Mouse (Mus musculus): ENCODE measurements around the gene Kri1. TPM values are rescaled to one million over a fixed set of nuclear protein-coding genes. Genes with fewer than 3 reads are reported as not detected.

The Kri1 gene
- total RNA-seq (2021) = 10 to 100 TPM; 11.0 to 12.6 TPM
- long read RNA-seq, experiment 1, partial matches to known transcripts = 0 of 3 reads
- long read RNA-seq, experiment 1, other reads (novel, unspliced or antisense) = 1 of 3 reads
- long read RNA-seq, experiment 2, partial matches to known transcripts = 0 of 2 reads
- long read RNA-seq, experiment 2, other reads (novel, unspliced or antisense) = 0 of 2 reads

GRCm38 (mm10) chr9:21287571-21288402 is at the start of gene Kri1:
Kri1 (minus strand) TSS chr9:21287969.
- peak; percentile 3; the same call in 1 of the 2 replicates for TF ChIP-seq CTCF (IDR thresholded peaks at IDR 0.05)
- peak within 1 kb of the TSS; percentile 83 for H3K4me3 ChIP-seq
- intact Hi-C loops (cut with DNase I) = loop anchor here (1.0 kb wide), 1 partner anchor 22 kb away; the partner anchor contains the start of gene Atg4d
- H3K27ac ChIP-seq = peak within 1 kb of the TSS; percentile 97
- DNase-seq = peak; percentile 98

GRCm38 (mm10) chr9:21336491-21336890 is 48.7 kb upstream of the Kri1 start:
- TF ChIP-seq CTCF (IDR thresholded peaks at IDR 0.05) = no peak
- intact Hi-C loops (cut with DNase I) = loop anchor here (2.0 kb wide), 1 partner anchor 16 kb away; the partner anchor contains the start of gene Slc44a2
- H3K4me3 ChIP-seq = no peak overlapping the region
- no peak for DNase-seq
- H3K27ac ChIP-seq = peak overlapping the region; percentile 96

- no peak overlapping the region for H3K4me3 ChIP-seq
- DNase-seq = peak; percentile 24
- no peak for TF ChIP-seq CTCF (IDR thresholded peaks at IDR 0.05)
- intact Hi-C loops (cut with DNase I) = no loop called here
- H3K27ac ChIP-seq = peak overlapping the region; percentile 96
These were observed 47.6 kb upstream of the Kri1 start for GRCm38 (mm10) chr9:21335391-21335790.

- intact Hi-C loops (cut with DNase I) = no loop called here
- DNase-seq = no peak
- Histone ChIP-seq H3K27ac (peak overlapping the region; percentile 96), H3K4me3 (no peak overlapping the region)
- TF ChIP-seq CTCF (IDR thresholded peaks at IDR 0.05) = no peak
These were observed 47.0 kb upstream of the Kri1 start for GRCm38 (mm10) chr9:21334747-21335146.

- no peak for TF ChIP-seq CTCF (IDR thresholded peaks at IDR 0.05)
- no peak for DNase-seq
- Histone ChIP-seq H3K27ac (peak overlapping the region; percentile 49; the same call in 1 of the 2 replicates), H3K4me3 (no peak overlapping the region)
- intact Hi-C loops (cut with DNase I) = no loop called here
These were observed 45.8 kb upstream of the Kri1 start for GRCm38 (mm10) chr9:21333523-21333922.

GRCm38 (mm10) chr9:21332161-21333061 is 44.6 kb upstream of the Kri1 start:
- Histone ChIP-seq H3K27ac (peak overlapping the region; percentile 49; the same call in 1 of the 2 replicates), H3K4me3 (no peak overlapping the region)
- DNase-seq = peak; percentile 16
- TF ChIP-seq CTCF (IDR thresholded peaks at IDR 0.05) = no peak
- intact Hi-C loops (cut with DNase I) = no loop called here

- TF ChIP-seq CTCF (IDR thresholded peaks at IDR 0.05) = no peak
- Histone ChIP-seq H3K4me3 (no peak overlapping the region), H3K27ac (peak overlapping the region; percentile 28)
- intact Hi-C loops (cut with DNase I) = no loop called here
- DNase-seq = no peak
These were observed 43.8 kb upstream of the Kri1 start for GRCm38 (mm10) chr9:21331365-21332140.

- Histone ChIP-seq H3K27ac (peak overlapping the region; percentile 81), H3K4me3 (peak overlapping the region; percentile 28)
- DNase-seq = peak; percentile 40
- intact Hi-C loops (cut with DNase I) = no loop called here
- no peak for TF ChIP-seq CTCF (IDR thresholded peaks at IDR 0.05)
These were observed 42.0 kb upstream of the Kri1 start for GRCm38 (mm10) chr9:21329699-21330289.

GRCm38 (mm10) chr9:21329041-21329440 is 41.3 kb upstream of the Kri1 start:
- intact Hi-C loops (cut with DNase I) = no loop called here
- H3K27ac ChIP-seq = peak overlapping the region; percentile 78
- peak; percentile 77 for DNase-seq
- no peak for TF ChIP-seq CTCF (IDR thresholded peaks at IDR 0.05)
- no peak overlapping the region for H3K4me3 ChIP-seq

GRCm38 (mm10) chr9:21328041-21328440 is 40.3 kb upstream of the Kri1 start:
- Histone ChIP-seq H3K27ac (peak overlapping the region; percentile 78), H3K4me3 (no peak overlapping the region)
- intact Hi-C loops (cut with DNase I) = no loop called here
- TF ChIP-seq CTCF (IDR thresholded peaks at IDR 0.05) = no peak
- DNase-seq = no peak

- no peak for TF ChIP-seq CTCF (IDR thresholded peaks at IDR 0.05)
- no peak for DNase-seq
- intact Hi-C loops (cut with DNase I) = no loop called here
- H3K4me3 ChIP-seq = no peak overlapping the region
- H3K27ac ChIP-seq = peak overlapping the region; percentile 78
These were observed 39.8 kb upstream of the Kri1 start for GRCm38 (mm10) chr9:21327569-21327968.
